13 mouse cellular contexts compared by ENCODE assay signal in genomic region chr5:132305354-132305934, GRCm38 (mm10).
A peak's percentile ranks its signal among the peaks of the same experiment; 100 is the strongest.
DNase-seq lines count a peak whose midpoint lies in the region; ATAC-seq and TF ChIP-seq lines count a peak whose summit lies in the region.
"Had no signal": no experiment of that assay in that cellular context is flagged by ENCODE, and none has a peak within 500 bp of the region (broad histone marks: within the 10 kb centered on the region; RNA-seq: fewer than 3 reads in every experiment).

No protein-coding gene starts in this region.

- H3K4me3 ChIP-seq in hindbrain, postnatal 0 days (ENCODE audit: low read length) = no peak overlapping the region
- no peak overlapping the region for H3K4me3 ChIP-seq in hindbrain, embryonic 10.5 days
- H3K4me3 ChIP-seq in lung, embryonic 14.5 days (ENCODE audit: low read depth, low read length) = no peak overlapping the region
- H3K4me3 ChIP-seq in forebrain, embryonic 15.5 days = no peak overlapping the region
- H3K4me3 ChIP-seq: embryonic facial prominence, embryonic 13.5 days; heart, embryonic 12.5 days had no signal

- peak; percentile 20 for DNase-seq in hindbrain, postnatal 0 days (ENCODE audit: low spot score)
- no peak for DNase-seq in hindbrain, embryonic 10.5 days (ENCODE audit: low spot score)
- DNase-seq in lung, embryonic 14.5 days = peak; percentile 47
- DNase-seq in lung, adult 18-20 months = no peak
- peak; percentile 33 for DNase-seq in mesoderm, embryonic 11.5 days (ENCODE audit: low read depth, low spot score)
- DNase-seq in frontal cortex, adult 2 months (ENCODE audit: extremely low spot score in 1 of 2, low spot score in 1 of 2) = no peak
- DNase-seq: adrenal gland, postnatal 25 days; cerebellum, postnatal 25 days; gastrocnemius, postnatal 25 days had no signal

- H3K27me3 ChIP-seq in hindbrain, postnatal 0 days (ENCODE audit: insufficient read depth, low read length) = no peaks in the 10 kb centered on the region
- no peaks in the 10 kb centered on the region for H3K27me3 ChIP-seq in hindbrain, embryonic 10.5 days (ENCODE audit: insufficient read depth, poor library complexity, severe bottlenecking)
- H3K27me3 ChIP-seq in lung, embryonic 14.5 days (ENCODE audit: insufficient read depth, low read length) = no peaks in the 10 kb centered on the region
- no peaks in the 10 kb centered on the region for H3K27me3 ChIP-seq in forebrain, embryonic 15.5 days
- H3K27me3 ChIP-seq: embryonic facial prominence, embryonic 13.5 days; heart, embryonic 12.5 days had no signal

- H3K9ac ChIP-seq in hindbrain, postnatal 0 days (replicated peaks; ENCODE audit: low read length) = no peak overlapping the region
- no peak overlapping the region for H3K9ac ChIP-seq in lung, embryonic 14.5 days
- no peak overlapping the region for H3K9ac ChIP-seq in forebrain, embryonic 15.5 days (replicated peaks)
- H3K9ac ChIP-seq: embryonic facial prominence, embryonic 13.5 days; heart, embryonic 12.5 days had no signal

- H3K4me2 ChIP-seq in hindbrain, postnatal 0 days (ENCODE audit: low read depth, low read length) = no peak overlapping the region
- no peak overlapping the region for H3K4me2 ChIP-seq in lung, embryonic 14.5 days
- no peak overlapping the region for H3K4me2 ChIP-seq in forebrain, embryonic 15.5 days (replicated peaks)
- H3K4me2 ChIP-seq: embryonic facial prominence, embryonic 13.5 days; heart, embryonic 12.5 days; liver, embryonic 11.5 days had no signal

- 66% methylated on average over 5 of the region's 5 CpGs for WGBS in hindbrain, postnatal 0 days
- WGBS in hindbrain, embryonic 10.5 days = 90% methylated on average over 5 of the region's 5 CpGs
- 44% methylated on average over 5 of the region's 5 CpGs for WGBS in lung, embryonic 14.5 days
- 37% methylated on average over 5 of the region's 5 CpGs for WGBS in forebrain, embryonic 15.5 days

- no peak for TF ChIP-seq CTCF in hindbrain, postnatal 0 days (IDR thresholded peaks at IDR 0.05; ENCODE audit: low read depth)
- no peak for TF ChIP-seq CTCF in lung, embryonic 14.5 days (IDR thresholded peaks at IDR 0.05; ENCODE audit: low read depth)

- H3K27ac ChIP-seq in hindbrain, postnatal 0 days = no peak overlapping the region
- H3K27ac ChIP-seq in hindbrain, embryonic 10.5 days = no peak overlapping the region
- H3K27ac ChIP-seq in lung, embryonic 14.5 days (ENCODE audit: low read depth) = no peak overlapping the region
- H3K27ac ChIP-seq in forebrain, embryonic 15.5 days (replicated peaks) = peak overlapping the region; percentile 32; the same call in 1 of the 2 replicates
- H3K27ac ChIP-seq: embryonic facial prominence, embryonic 13.5 days had no signal

- 0 out of 2 replicates have a peak, but pooled peaks cover 3% of the 10 kb centered on the region for H3K4me1 ChIP-seq in hindbrain, postnatal 0 days (ENCODE audit: insufficient read depth, low read length)
- H3K4me1 ChIP-seq in hindbrain, embryonic 10.5 days (replicated peaks) = peaks cover 27% of the 10 kb centered on the region
- 0 out of 2 replicates have a peak, but pooled peaks cover 7% of the 10 kb centered on the region for H3K4me1 ChIP-seq in lung, embryonic 14.5 days (ENCODE audit: insufficient read depth)
- peaks cover 41% of the 10 kb centered on the region for H3K4me1 ChIP-seq in forebrain, embryonic 15.5 days

- H3K36me3 ChIP-seq in hindbrain, postnatal 0 days (ENCODE audit: insufficient read depth, low read length) = no peaks in the 10 kb centered on the region
- H3K36me3 ChIP-seq in hindbrain, embryonic 10.5 days = no peaks in the 10 kb centered on the region
- no peaks in the 10 kb centered on the region for H3K36me3 ChIP-seq in lung, embryonic 14.5 days (ENCODE audit: insufficient read depth)
- H3K36me3 ChIP-seq in forebrain, embryonic 15.5 days = no peaks in the 10 kb centered on the region
- H3K36me3 ChIP-seq: embryonic facial prominence, embryonic 13.5 days; heart, embryonic 12.5 days had no signal

- ATAC-seq in hindbrain, postnatal 0 days = no peak
- peak; percentile 58 for ATAC-seq in lung, embryonic 14.5 days (ENCODE audit: insufficient read depth)
- ATAC-seq in forebrain, embryonic 15.5 days (replicated peaks) = 0 out of 2 replicates have a peak, but pooled peaks have one; percentile 55

- H3K9me3 ChIP-seq in hindbrain, postnatal 0 days (ENCODE audit: low read length) = no peaks in the 10 kb centered on the region
- no peaks in the 10 kb centered on the region for H3K9me3 ChIP-seq in hindbrain, embryonic 10.5 days
- H3K9me3 ChIP-seq in lung, embryonic 14.5 days (ENCODE audit: low read depth, low read length) = no peaks in the 10 kb centered on the region
- no peaks in the 10 kb centered on the region for H3K9me3 ChIP-seq in forebrain, embryonic 15.5 days
- H3K9me3 ChIP-seq: embryonic facial prominence, embryonic 13.5 days; heart, embryonic 12.5 days had no signal

Comparison
In these comparisons a context has a peak if more than half of its experiments do, and no peak if none do; other contexts are left out.
1. DNase-seq: peak in hindbrain, postnatal 0 days (single experiment), lung, embryonic 14.5 days (single experiment) and mesoderm, embryonic 11.5 days (single experiment); none in hindbrain, embryonic 10.5 days (single experiment), lung, adult 18-20 months (0 of 2) and frontal cortex, adult 2 months (0 of 2).